Mouse (Mus musculus): ENCODE measurements around the gene Dner.
"Not testable (repeated sequence)": the region's sequence is repeated elsewhere in the genome, so short reads cannot be mapped to it uniquely, and the experiment has no call there.

Gene Dner

DNA sequence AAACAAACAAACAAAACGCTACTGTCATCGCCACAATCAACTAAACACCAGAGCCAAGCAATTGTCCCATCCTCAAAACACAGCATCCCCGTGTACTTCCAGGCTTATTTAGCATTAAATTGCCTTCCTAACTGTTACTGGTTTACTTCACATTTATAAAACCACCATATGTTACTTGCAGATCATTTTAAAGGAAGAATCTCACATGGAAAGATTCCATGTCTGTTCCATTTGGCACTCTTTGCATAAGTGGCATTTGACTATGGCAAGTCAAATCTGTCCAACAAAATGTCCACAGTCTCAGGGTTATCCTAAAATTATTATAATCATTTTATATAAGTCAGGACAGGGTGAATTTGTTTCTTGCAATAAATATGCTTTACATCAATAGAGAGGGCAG is 299.2 kb downstream of the Dner start:
- no peak for DNase-seq (ENCODE audit: low spot score in 2 of 2)

DNA sequence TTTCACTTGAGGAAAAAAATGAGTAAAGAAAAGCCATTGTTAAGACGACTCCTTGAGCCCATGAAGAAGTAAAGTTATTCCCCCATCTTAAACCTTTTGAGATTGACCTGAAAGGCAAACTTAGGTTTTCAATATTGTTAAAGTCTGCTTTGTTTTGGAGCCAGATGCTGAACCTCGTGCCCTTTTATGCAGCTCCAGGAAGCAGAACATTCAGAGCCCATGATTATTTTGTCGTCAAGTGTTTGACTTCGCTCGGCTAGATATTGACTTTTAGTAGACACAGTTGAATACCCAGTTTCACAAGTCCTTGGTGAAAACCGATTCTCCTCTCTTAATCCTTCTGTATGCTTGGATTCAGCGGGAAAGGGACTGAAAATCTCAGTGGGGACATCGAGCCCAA is 300.1 kb downstream of the Dner start:
- DNase-seq (ENCODE audit: low spot score in 2 of 2), result no peak

DNA sequence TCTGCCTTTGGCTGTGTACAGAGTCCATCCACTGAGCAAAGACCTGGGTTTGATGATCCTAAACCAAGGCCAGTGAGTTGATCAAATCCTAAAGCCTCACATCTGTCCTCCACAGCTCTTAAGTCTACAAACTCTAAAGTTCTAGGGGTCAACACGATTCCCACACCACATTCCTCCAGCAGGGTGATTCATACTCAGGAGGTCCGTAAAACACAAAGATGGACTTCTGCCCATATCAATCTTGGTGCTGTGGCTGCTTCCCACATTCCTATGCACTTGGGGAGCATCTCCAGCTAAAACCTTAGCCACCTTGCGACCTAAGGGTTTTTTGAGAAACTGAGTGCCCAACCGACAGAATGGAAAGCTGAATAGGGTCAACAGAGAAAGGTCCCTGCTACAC is 305.1 kb downstream of the Dner start:
- no peak for DNase-seq (ENCODE audit: low spot score in 2 of 2)

DNA sequence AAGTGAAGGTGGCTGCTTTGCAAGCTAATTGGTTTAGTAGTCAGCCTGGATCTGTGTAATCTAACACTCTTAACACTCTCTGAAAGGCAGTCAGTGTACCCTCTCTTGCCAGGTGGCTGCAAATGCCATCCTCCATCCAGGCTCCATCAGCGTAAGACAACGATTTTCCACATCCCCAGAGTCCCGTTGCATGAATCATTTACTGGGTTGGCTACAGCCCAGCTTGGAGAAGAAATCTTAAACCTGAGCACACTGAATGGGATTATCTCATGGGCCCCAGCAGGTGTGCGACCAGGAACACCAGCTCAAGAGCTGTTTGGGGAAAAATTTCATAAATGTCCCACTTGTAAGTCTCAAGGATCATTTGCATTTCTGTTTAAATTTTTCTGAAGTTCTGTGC is 308.4 kb downstream of the Dner start:
- DNase-seq (ENCODE audit: low spot score in 2 of 2), result no peak

DNA sequence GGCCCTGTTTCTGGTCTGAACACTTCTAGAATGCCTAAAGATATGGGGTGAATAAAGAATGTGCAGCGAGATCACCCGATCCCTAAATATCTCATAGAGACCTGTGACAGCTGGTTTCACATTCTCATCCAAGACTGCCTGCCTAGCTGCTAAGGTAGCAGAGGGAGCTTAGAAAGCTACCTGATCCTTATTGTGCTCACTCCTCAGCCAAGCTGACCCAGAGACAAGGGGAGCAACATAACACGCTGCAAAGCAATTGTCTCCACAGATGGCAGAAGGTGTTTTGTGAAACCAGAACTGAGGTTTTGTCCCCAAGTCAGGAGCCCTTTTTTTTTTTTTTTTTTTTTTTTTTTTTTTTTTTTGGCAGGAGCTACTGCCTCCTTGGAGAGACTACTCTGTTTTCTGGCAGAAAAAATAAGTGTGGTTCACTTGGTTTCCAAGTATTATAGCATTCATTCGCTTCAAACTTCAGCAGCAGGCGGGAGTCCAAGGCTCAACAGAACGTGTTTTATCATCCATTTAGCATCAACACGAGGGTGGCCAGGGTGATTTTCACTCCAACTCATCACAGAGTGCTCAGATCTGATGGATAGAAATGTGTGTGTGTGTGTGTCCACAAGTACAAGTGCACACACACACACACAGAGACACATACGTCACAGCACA is 309.4 kb downstream of the Dner start:
- peak; percentile 36 to 37 for DNase-seq (ENCODE audit: low spot score in 2 of 2)

DNA sequence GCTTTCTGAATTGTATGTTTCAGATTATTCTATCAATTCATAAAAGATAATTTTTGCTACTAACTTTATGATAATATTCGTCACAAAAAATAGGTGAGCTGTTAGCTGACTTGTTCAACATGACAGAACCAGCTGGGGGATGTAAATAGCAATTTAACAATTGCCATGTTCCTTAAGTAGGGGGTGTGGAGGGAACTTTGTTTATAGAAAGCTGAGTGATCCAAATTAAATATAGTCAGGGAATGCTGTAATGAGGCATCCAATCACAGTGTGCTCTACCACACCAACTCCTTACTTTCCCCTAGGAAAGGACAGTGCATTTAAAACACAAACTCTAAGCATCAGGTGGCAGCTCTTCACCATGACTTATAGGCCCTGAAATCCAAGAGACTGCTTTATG is 313.3 kb downstream of the Dner start:
- no peak for DNase-seq (ENCODE audit: low spot score in 2 of 2)

DNA sequence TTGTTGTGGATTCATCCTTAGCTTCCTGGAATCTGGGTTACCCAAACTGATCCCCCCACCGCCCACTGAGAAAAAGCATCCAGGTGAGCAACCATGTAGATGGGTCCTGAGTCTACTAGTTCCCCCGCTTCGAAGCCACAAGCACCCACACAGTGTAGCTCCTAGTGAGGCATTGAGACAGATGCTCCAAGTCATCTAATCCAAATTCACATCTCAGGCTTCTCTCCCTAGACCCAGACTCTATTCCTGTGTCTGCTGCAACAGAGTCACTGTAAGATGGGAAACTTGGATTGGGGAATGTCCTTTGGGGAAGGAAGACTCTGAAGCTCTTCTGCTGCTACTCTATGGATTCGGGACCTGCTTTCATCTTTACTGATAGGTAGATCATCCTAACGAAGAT is 314.0 kb downstream of the Dner start:
- DNase-seq (ENCODE audit: low spot score in 2 of 2), result no peak

DNA sequence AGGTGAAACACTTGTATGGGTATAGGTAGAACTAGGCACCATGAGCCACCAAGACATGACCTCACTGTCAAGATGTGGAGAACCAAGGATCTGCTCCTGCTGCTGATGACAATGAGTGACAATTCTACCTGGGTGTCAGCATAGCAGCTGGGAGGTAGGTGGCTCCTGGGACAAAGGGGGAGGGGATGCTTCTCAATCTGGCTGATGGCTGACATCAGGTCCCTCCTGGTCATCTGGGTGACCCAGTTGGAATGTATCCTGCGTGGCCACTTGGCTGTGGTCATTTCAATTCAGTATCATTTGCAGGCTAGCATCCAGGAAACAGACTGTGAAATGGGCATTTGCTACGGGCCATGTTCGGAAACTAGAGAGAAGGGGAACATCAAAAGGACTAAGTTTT is 315.1 kb downstream of the Dner start:
- DNase-seq (ENCODE audit: low spot score in 2 of 2), result no peak

DNA sequence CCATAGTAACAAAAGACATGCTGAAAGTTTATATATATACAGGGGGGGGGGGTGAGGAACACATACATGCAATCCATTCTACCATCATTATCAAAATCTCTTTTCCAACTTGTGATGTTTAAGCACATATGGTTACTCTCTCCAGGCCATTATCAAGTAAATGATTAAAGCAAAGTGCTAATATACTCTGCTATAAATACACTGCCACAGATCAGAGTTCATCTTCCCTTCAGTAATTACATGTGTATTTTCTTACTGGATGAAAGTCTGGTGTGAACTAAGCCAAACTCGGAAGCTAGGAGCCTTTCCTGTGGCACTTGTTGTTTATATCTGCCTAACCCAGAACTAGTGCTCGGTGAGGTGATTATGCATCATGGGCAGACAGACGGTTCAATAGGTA is 328.3 kb downstream of the Dner start:
- no peak for DNase-seq (ENCODE audit: low spot score in 2 of 2)

DNA sequence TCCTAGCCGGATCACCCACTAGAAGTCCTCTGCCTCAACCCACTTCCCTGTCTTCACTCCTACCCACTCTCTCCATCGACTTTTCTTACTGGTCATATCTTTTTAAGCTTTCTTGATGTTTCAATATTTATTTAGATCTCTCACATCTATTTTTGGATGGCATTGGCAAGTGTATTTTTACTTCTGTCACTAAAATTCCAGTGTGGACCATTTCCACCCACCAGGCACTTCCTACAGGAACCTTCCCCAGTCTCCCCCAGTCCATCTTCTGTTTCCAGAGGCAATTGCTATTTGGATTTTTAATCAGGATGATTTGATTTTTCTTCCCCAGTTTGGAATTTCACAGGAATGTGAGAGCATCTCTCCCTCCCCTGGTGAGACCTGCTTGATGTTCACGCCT is 329.5 kb downstream of the Dner start:
- no peak for DNase-seq (ENCODE audit: low spot score in 2 of 2)

DNA sequence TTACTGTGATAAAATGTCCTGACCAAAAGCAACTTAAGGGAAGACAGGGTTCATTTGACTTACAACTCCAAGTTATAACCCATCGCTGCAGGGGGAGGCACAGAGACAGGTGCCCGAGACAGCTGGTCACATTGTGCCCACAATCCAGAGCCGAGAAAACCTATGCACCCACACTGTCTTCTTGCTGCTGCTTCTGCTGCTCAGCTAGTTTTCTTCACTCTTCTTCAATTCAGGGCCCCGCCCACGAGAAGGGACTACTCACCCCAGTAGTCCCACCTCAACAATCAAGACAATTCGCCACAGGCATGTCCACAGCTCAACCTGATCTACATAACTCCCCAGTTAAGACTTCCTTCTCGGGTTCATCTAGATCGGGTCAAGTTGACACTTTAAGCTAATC is 332.1 kb downstream of the Dner start, which contains the start of gene Pid1:
Pid1 (minus strand) TSS at position 214 of the 400 bp plus-strand sequence.
- no peak for DNase-seq (ENCODE audit: low spot score in 2 of 2)

DNA sequence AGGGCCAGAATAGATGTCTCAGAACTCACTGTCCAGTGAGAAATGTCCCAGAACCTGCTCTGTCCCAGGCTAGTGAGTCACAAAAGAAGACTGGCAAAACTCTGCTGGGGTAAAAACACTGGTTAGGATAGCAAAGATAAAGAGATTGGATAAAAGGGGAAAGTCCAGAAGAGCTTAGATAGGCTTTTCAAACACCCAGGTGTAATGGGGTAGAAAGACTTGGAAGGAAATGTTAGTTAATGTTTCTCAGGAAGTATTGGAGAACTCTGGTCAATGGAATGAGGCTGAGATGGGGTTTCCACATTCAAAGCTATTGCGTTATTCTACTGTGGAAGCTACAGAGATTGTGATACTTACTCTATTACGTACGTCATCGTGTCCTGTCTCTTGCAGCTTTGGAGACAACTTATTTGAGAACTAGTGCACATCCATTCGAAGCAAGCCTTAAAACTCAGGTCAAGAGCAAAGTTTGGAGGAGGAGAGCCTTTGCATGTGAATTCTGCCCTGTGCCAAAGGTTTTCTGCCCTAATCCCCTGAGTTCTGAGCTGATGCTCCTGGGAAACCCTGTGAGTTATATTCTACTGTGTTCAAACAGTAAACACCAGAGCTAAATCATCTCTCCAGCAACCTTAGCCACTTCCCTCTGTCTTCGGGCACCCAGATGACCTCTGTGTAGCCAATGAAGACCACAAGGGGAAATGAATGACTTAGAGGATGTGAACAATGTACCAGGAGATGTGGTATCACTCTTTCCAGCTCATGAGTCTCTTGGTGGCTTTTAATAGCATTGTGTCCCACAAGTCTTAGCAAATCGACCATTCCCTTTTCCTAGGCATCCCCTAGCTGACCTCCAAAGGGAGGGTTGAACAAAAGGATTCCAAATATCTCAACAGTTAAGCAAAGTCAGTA is 333.1 kb downstream of the Dner start:
- DNase-seq (ENCODE audit: low spot score in 2 of 2), result no peak

DNA sequence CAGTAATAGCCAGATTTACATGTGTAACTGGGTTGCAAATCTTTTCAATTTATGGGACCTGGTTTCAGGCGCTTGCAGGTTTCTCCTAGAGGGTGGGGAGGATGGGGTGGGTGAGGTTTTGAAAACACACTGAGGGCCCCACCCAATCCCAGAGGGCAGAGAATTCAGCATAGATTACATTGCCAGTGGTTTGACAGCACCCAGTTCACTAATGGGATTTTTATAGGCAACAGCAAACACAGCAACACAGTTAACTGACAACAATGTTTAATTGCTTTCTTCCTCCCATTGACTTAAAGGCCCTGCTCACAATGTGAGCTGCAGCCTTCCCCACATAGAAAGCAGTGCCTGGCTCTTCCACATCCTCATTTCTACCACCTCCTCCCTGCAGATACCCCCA is 333.8 kb downstream of the Dner start:
- no peak for DNase-seq (ENCODE audit: low spot score in 2 of 2)

DNA sequence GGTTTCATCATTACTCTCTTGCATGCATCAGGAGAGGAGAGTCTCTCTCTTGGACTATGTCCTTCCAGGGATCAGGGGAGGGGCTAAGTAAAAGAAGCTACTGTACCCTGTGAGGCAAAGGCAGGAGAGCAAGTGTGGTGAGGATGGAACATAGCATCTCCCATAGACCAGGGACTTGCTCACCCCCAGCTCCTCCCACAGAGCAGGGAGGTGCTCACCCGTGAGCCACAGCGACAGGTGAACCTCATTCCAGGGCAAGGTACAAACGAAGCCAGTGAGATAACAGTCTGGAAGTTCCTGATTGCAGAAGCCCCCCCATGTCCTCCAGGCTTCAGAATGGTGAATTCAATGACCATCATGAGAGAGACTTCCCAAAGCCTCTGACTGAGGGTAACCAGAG is 334.6 kb downstream of the Dner start:
- DNase-seq (ENCODE audit: low spot score in 2 of 2), result no peak

DNA sequence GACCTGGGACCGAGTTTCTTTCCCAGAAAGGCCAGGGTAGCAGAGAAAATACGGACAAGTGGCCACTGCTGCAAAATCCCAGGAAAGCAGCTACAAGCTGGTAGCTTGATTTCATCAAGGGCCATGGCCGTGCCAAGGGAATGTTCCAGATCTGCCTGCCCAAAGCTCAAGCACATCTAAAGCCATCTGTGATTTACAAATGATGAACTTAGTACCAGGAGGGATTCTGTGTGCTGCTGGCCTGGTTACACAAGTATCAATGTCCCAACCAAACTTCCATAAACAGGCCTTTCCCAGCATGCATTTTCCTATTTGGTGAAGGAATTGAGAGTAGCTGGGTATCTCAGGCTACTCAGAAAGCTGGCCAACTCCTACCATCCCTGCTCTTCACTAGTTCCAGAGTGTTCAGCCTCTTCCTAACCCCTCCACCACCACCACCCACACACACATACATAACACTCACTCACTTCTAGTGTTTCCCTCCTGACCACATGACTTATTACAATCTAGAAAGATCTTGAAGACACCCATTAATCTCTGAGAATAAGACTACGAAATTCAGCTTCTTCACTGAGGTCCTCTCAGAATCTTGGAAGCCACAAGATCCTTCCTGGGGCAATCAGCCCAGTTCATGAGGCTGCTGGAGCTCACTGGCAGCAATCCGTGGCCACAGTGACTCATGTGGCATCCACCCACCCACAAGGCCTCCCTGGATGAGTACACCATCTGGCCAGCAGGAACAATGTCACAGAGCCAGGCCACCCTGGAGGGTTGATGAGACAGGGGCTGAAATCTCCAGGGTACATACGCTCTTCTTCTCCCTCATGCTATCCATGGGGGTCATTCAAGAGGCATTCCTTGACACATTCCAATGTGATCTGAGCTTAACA is 336.2 kb downstream of the Dner start:
- no peak for DNase-seq (ENCODE audit: low spot score in 2 of 2)

DNA sequence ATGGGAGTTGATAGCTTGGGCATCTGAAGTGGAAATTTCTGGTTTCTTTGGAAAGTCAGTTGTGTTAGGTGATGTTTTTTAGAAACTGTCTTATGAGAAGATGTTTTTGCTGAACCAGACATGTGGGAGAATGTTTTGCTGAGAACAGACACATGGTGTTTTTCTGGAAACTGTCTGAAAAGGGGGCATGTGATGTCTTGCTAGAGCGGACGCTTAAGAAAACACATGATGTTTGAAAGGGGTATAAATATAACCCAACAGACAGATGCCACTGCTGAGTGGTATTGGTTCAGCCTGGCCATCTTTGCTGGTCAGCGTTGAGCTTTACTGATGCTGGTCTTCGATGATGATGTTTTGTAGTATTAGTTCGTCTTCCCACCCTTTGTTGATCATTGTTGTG is 338.8 kb downstream of the Dner start:
- DNase-seq (ENCODE audit: low spot score in 2 of 2), result no peak

DNA sequence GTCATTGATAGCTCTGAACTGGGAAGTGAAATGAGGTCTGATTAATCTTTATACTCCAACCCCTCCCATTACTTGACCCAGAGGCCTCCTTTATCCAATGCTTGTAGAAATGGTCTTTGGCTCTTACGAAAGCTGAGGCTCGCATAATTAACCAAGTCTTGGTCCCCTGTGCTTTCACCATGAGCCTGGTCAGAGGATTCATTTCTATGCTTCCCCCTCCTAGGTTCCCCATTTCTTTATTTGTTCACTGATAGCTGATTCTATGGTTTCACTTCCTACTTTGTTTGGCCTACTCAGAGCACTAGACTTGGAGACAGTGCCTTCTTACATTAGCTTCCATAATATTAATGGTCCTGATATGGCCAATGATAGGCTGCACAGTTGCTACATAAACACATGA is 345.8 kb downstream of the Dner start:
- DNase-seq (ENCODE audit: low spot score in 2 of 2), result no peak

DNA sequence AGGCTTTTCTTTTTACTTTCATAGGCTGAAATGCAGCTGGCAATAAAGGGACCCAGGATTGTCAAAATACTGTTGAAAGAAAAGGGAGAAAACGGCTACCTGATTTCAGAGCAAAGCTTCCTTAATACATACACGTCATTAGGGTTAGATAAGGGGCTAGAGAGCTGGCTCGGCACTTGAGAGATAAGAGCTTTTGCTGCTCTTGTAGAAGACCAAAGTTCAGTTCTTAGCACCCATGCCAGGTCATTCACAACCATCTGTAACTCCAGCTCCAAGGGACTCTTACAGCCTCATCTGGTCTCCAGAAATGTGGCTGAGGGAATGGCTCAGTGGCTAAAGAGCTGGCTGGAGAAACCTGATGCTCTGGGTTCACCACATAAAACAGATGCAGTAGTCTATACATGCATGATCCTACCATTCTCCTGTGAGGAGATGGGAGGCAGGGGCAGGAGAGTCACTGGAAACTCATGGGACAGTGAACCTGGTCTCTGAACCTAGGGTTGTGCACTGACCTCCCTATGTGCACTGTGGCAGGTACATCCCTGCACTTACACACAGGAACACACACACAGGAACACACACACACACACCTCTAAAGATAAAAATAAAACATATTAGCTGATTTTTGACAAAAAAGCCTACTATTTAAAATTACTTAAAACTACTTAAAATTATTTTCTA is 348.1 kb downstream of the Dner start:
- DNase-seq (ENCODE audit: low spot score in 2 of 2), result no peak

DNA sequence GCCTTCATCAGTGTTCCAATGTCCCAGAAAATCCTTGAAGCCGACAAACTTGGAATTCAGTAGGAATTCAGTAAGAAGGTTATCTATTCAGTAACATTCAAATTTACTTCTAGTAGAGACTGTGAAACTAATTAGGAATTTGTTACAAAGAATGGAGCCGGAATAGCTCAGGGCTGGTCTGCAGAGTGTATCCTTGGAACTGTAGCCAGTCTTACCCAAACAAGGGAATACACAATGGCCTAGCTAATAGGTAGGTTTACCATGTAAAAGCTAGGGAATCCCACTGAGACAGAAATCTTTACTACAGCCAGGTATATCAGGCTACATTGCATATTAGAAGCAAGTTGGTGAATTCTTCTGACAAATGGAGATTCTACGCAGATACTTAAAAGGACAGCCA is 363.2 kb downstream of the Dner start:
- not testable (repeated sequence) for DNase-seq (ENCODE audit: low spot score in 2 of 2)

DNA sequence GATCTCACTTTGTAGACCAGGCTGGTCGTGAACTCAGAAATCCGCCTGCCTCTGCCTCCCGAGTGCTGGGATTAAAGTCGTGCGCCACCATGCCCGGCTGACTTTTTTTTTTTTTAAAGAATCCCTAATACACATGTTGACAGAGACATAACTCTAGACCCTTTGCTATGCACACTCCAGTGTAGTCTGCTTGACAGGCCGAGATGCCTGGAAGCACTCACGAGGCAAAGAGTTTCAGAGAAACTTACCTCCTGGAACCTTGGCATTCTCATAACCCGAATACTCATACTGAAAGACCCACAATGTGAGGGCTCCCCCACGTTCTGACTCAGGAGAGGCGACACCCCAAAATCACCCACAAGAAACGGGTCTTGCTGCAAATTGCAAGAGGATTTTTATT is 364.2 kb downstream of the Dner start:
- DNase-seq (ENCODE audit: low spot score in 2 of 2), result not testable (repeated sequence)

DNA sequence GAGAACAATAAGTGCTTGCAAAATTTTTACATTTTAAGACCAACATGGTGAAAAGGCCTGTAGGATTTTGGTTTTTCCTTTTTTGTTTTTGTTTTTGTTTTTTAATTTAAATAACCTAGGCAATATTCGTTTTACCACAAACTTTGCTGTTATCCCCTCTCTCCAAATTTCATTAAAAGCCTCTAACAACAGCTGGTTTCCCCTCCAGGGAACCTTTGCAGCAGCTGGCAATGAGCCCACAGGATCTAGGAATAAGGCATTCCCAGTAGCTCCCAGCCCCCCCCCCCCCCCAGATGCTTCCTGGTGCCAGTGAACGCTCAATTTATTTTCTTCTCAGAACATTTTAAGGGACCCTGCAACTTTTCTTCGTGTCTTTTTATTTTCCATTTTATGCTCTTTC is 370.7 kb downstream of the Dner start:
- DNase-seq (ENCODE audit: low spot score in 2 of 2), result no peak

DNA sequence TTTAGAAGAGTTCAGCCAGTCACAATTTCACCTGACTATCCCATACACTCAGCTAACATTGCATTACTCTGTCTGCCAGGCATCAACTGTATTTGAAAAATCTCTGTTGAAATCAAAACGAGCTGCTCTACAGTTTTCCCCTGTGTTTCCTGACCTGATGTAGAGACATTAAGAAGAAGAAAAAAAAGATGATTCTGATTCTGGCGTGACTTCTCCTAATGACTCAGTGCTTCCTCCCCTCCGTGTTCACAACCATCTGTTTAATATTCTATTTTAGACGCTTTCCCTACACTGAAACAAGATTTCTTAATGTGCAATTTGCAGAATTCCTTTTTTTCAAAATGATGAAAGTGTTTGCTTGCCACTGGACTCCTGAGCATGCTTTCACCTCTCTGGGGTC is 374.7 kb downstream of the Dner start:
- DNase-seq (ENCODE audit: low spot score in 2 of 2), result no peak
